Mouse (Mus musculus): ENCODE measurements around the gene 1810065E05Rik.

DNA sequence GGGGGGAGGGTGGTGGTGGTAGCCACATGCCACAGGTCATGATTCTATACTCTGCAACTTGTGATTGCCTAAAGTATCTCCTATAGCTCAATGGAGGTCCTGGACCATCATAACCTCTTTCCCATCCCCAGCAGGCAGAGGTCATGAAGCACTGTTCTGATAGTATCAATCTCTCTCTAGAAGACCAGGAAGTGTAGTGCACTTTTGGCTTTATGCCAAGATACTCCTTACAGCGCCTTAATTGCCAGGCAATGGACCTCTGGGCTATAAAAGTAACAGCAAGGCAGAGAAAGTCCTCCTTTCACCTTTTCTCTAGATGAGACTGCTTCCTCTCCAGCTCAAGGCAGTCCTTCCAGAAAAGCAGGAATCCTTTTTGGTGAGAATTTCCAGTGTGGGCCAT, at the start of gene 1810065E05Rik:
- TF ChIP-seq CTCF (IDR thresholded peaks at IDR 0.05; ENCODE audit: control insufficient read depth, insufficient read depth, insufficient read length) (no peak), USF1 (IDR thresholded peaks at IDR 0.05; ENCODE audit: low read depth) (no peak)
